Mouse (Mus musculus) CH12.LX (cell line): ENCODE results near the gene Lrmda. TPM values are rescaled to one million over a fixed set of nuclear protein-coding genes. Genes with fewer than 3 reads are reported as not detected.

Experiments
- DNase-seq: peaks from one replicate; pipeline ENCODE4 v3.0.0-alpha.2; 2013; ENCODE audit errors: extremely low read depth
- H3K27ac ChIP-seq: 2 replicates; pipeline ENCODE4 v1.5.1; 2012; ENCODE audit warnings: low read depth, mild to moderate bottlenecking, control low read depth, moderate library complexity; ENCODE audit not compliant: insufficient read depth
- H3K27me3 ChIP-seq: replicated peaks from 2 replicates; pipeline ENCODE3; 2012; ENCODE audit warnings: inconsistent platforms
- H3K36me3 ChIP-seq, 2 experiments: replicated peaks in 1 of 2; 2 replicates each; pipeline versions ENCODE3 to v1.6.1; 2012; ENCODE audit warnings: inconsistent platforms in 1 of 2, low read length in 1 of 2, mild to moderate bottlenecking in 1 of 2, mixed read lengths in 1 of 2, moderate library complexity in 1 of 2; ENCODE audit not compliant: control insufficient read depth in 1 of 2, insufficient read depth in 1 of 2
- H3K4me1 ChIP-seq, 2 experiments: 2 replicates each; pipeline ENCODE4 v1.6.1; 2012; ENCODE audit warnings: inconsistent platforms in 1 of 2, moderate library complexity in 1 of 2; ENCODE audit not compliant: insufficient read depth in 2 of 2, control insufficient read depth in 1 of 2
- H3K4me2 ChIP-seq: 2 replicates; pipeline ENCODE4 v1.6.1; 2012; ENCODE audit warnings: low read depth, mild to moderate bottlenecking, control low read depth; ENCODE audit not compliant: poor library complexity, insufficient read depth, severe bottlenecking
- H3K4me3 ChIP-seq, 3 experiments: fragments of 150-350 bp in 1 of 3; sonication (generic) in 1 of 3; replicated peaks in 1 of 3; 2 replicates each; pipeline versions ENCODE3 to v1.5.1; 2011 to 2012; ENCODE audit warnings: low read depth in 2 of 3, low read length in 2 of 3, mild to moderate bottlenecking in 2 of 3, moderate library complexity in 2 of 3, control low read depth in 1 of 3, improper control_type of control experiment in 1 of 3, inconsistent platforms in 1 of 3, mixed read lengths in 1 of 3; ENCODE audit not compliant: poor library complexity in 1 of 3
- H3K79me2 ChIP-seq: replicated peaks from 2 replicates; pipeline ENCODE4 v1.6.1; 2012; ENCODE audit warnings: mild to moderate bottlenecking, moderate library complexity; ENCODE audit not compliant: control insufficient read depth, poor library complexity, insufficient read depth, severe bottlenecking; ENCODE audit errors: extremely low read depth
- H3K9ac ChIP-seq: 2 replicates; pipeline ENCODE4 v1.6.1; 2012; ENCODE audit warnings: low read depth, mild to moderate bottlenecking, control low read depth, moderate library complexity; ENCODE audit not compliant: insufficient read depth
- H3K9me3 ChIP-seq: replicated peaks from 2 replicates; pipeline ENCODE3; 2012; ENCODE audit warnings: low read length, inconsistent platforms, mixed read lengths
- CHD2 ChIP-seq: IDR thresholded peaks from 2 replicates; pipeline ENCODE4 v1.6.1; 2011; ENCODE audit warnings: low read length, improper control_type of control experiment
- E2F4 ChIP-seq: IDR thresholded peaks from 2 replicates; pipeline ENCODE4 v1.6.1; 2011; ENCODE audit warnings: low read depth, low read length, improper control_type of control experiment; ENCODE audit not compliant: insufficient replicate concordance
- EP300 ChIP-seq: IDR thresholded peaks from 2 replicates; pipeline ENCODE4 v1.6.1; 2011; ENCODE audit warnings: low read length, improper control_type of control experiment
- GABPA ChIP-seq: IDR thresholded peaks from 2 replicates; pipeline ENCODE4 v1.6.1; 2012; ENCODE audit warnings: low read depth, low read length, improper control_type of control experiment, inconsistent platforms; ENCODE audit not compliant: insufficient replicate concordance
- HCFC1 ChIP-seq: IDR thresholded peaks from 2 replicates; pipeline ENCODE4 v1.6.1; 2012; ENCODE audit warnings: low read depth, mild to moderate bottlenecking, inconsistent platforms, low read length, improper control_type of control experiment
- JUN ChIP-seq: IDR thresholded peaks from 2 replicates; pipeline ENCODE4 v1.6.1; 2011; ENCODE audit warnings: low read depth, mild to moderate bottlenecking, low read length, improper control_type of control experiment, moderate library complexity; ENCODE audit not compliant: insufficient read depth
- JUND ChIP-seq: conservative IDR thresholded peaks from 2 replicates; pipeline ENCODE4 v1.6.1; 2011; ENCODE audit warnings: low read depth, low read length, improper control_type of control experiment
- MAX ChIP-seq: IDR thresholded peaks from 2 replicates; pipeline ENCODE4 v1.6.1; 2011; ENCODE audit warnings: low read length, improper control_type of control experiment
- NELFE ChIP-seq: IDR thresholded peaks from 2 replicates; pipeline ENCODE4 v1.6.1; 2011; ENCODE audit warnings: low read depth, low read length, improper control_type of control experiment
- NRF1 ChIP-seq: IDR thresholded peaks from 2 replicates; pipeline ENCODE4 v1.6.1; 2014; ENCODE audit warnings: low read depth, mild to moderate bottlenecking, inconsistent platforms, low read length, improper control_type of control experiment, moderate library complexity
- PAX5 ChIP-seq: IDR thresholded peaks from 2 replicates; pipeline ENCODE4 v1.6.1; 2012; ENCODE audit warnings: low read length, inconsistent platforms, mixed read lengths
- POLR2A ChIP-seq: IDR thresholded peaks from 2 replicates; pipeline ENCODE4 v1.6.1; 2011; ENCODE audit warnings: low read depth, mild to moderate bottlenecking, improper control_type of control experiment, low read length
- RAD21 ChIP-seq: IDR thresholded peaks from 2 replicates; pipeline ENCODE4 v1.6.1; 2011; ENCODE audit warnings: low read depth, mild to moderate bottlenecking, low read length, improper control_type of control experiment, moderate library complexity
- SIN3A ChIP-seq: IDR thresholded peaks from 2 replicates; pipeline ENCODE4 v1.6.1; 2012; ENCODE audit warnings: low read length, improper control_type of control experiment, inconsistent platforms
- TCF12 ChIP-seq: IDR thresholded peaks from 2 replicates; pipeline ENCODE4 v1.6.1; 2014; ENCODE audit warnings: low read depth, mild to moderate bottlenecking, inconsistent platforms, low read length, improper control_type of control experiment
- UBTF ChIP-seq: IDR thresholded peaks from 2 replicates; pipeline ENCODE4 v1.6.1; 2012; ENCODE audit warnings: low read depth, mild to moderate bottlenecking, inconsistent platforms, low read length, improper control_type of control experiment, moderate library complexity
- USF2 ChIP-seq: conservative IDR thresholded peaks from 2 replicates; pipeline ENCODE4 v1.6.1; 2011; ENCODE audit warnings: low read depth, low read length, improper control_type of control experiment
- ZC3H11A ChIP-seq: IDR thresholded peaks from 2 replicates; pipeline ENCODE4 v1.6.1; 2012; ENCODE audit warnings: low read depth, mild to moderate bottlenecking, inconsistent platforms, low read length, improper control_type of control experiment
- ZKSCAN1 ChIP-seq: IDR thresholded peaks from 2 replicates; pipeline ENCODE4 v1.6.1; 2012; ENCODE audit warnings: low read depth, inconsistent platforms, low read length, improper control_type of control experiment, borderline replicate concordance
- ZMIZ1 ChIP-seq: IDR thresholded peaks from 2 replicates; pipeline ENCODE4 v1.6.1; 2012; ENCODE audit warnings: low read depth, mild to moderate bottlenecking, inconsistent platforms, low read length, improper control_type of control experiment
- ZNF384 ChIP-seq: IDR thresholded peaks from 2 replicates; pipeline ENCODE4 v1.6.1; 2012; ENCODE audit warnings: low read depth, low read length, improper control_type of control experiment, inconsistent platforms
- dilution Hi-C: fragments of 300-500 bp; cut with MboI; formaldehyde crosslinking; loops from 2 replicates; pipeline ENCODE4 v1.14.3; 2020; ENCODE audit warnings: low sequenced_read_pairs; ENCODE audit not compliant: extremely low pct_unique_long_range_greater_than_20kb, extremely low pct_ligation_motif_present
- in situ Hi-C: fragments of 300-500 bp; cut with MboI; formaldehyde crosslinking; loops from 3 replicates; pipeline ENCODE4 v1.14.3; 2019; ENCODE audit warnings: low sequenced_read_pairs, low pct_ligation_motif_present, low pct_unique_long_range_greater_than_20kb, mixed read lengths
- polyA plus RNA-seq: library from polyadenylated mRNA; unstranded; fragments of >175 nt; gene quantifications from 2 replicates; pipeline ENCODE4 v1.2.1, GENCODE M21; 2012; ENCODE audit warnings: low read depth; ENCODE audit not compliant: insufficient read length
- total RNA-seq, 2 experiments: library from RNA; depleted of rRNA; stranded (reverse); fragments of 300-350 nt in 1 of 2; fragments of >200 nt in 1 of 2; gene quantifications; 2 replicates each; pipeline ENCODE4 v1.2.3; 2012 to 2014

Lrmda gene
- total and polyA plus RNA-seq, 3 experiments: 0.89 to 3.7 (median 1.9) TPM

GRCm38 (mm10) chr14:22036802-22037497 is 17.4 kb downstream of the Lrmda start (continued):
- no peak for TF ChIP-seq SIN3A
- TF ChIP-seq, all 38 proteins: peak for 0

GRCm38 (mm10) chr14:22037498-22038131 is 18.1 kb downstream of the Lrmda start:
- DNase-seq: no peak
- in situ Hi-C loops: no loop called here
- H3K36me3 ChIP-seq: peaks cover 0 to 2% of the 10 kb centered on the region in 2 experiments
- no peak for TF ChIP-seq E2F4
- TF ChIP-seq MAX: no peak
- no peak for TF ChIP-seq NELFE
- no peak for TF ChIP-seq ZKSCAN1
- no peak for TF ChIP-seq UBTF
- TF ChIP-seq EP300: no peak
- no peak for TF ChIP-seq RAD21
- no peak for TF ChIP-seq POLR2A
- no peak overlapping the region for H3K27ac ChIP-seq
- H3K4me1 ChIP-seq: no peaks in the 10 kb centered on the region
- no peak overlapping the region for H3K4me2 ChIP-seq
- dilution Hi-C loops: no loop called here
- H3K27me3 ChIP-seq: no peaks in the 10 kb centered on the region
- H3K79me2 ChIP-seq: no peaks in the 10 kb centered on the region
- no peaks in the 10 kb centered on the region for H3K9me3 ChIP-seq
- no peak overlapping the region for H3K9ac ChIP-seq
- H3K4me3 ChIP-seq: no peak overlapping the region

- H3K79me2 ChIP-seq: no peaks in the 10 kb centered on the region
- H3K4me3 ChIP-seq: no peak overlapping the region
- H3K36me3 ChIP-seq: no peaks in the 10 kb centered on the region
- DNase-seq: no peak
- no peak overlapping the region for H3K9ac ChIP-seq
- H3K4me1 ChIP-seq: no peaks in the 10 kb centered on the region
- TF ChIP-seq JUN (no peak), RAD21 (no peak), ZNF384 (no peak), NRF1 (no peak), PAX5 (no peak), TCF12 (no peak), ZC3H11A (no peak), CHD2 (no peak), SIN3A (no peak), USF2 (no peak), ZKSCAN1 (no peak), JUND (no peak), GABPA (no peak), ZMIZ1 (no peak), HCFC1 (no peak)
- H3K4me2 ChIP-seq: no peak overlapping the region
- in situ Hi-C loops (no loop called here), dilution Hi-C loops (no loop called here)
- no peaks in the 10 kb centered on the region for H3K9me3 ChIP-seq
- no peaks in the 10 kb centered on the region for H3K27me3 ChIP-seq
- H3K27ac ChIP-seq: no peak overlapping the region
Observed at GRCm38 (mm10) chr14:22042146-22042545, 22.6 kb downstream of the Lrmda start.
